Mouse (Mus musculus) hindbrain, embryonic 11.5 days (tissue): ENCODE measurements at regions not wholly inside any gene's neighbourhood (a gene's known extent, or its start where the extent isn't known, plus 50 kb on each side); places are given as distances from the start of the nearest gene placed in this dataset.

ENCODE experiments used
- ATAC-seq: fragments of 200-750 bp; cut with Nextera tagmentation; 2 replicates; pipeline ENCODE4 v1.8.0; 2017; ENCODE audit warnings: mild to moderate bottlenecking, moderate TSS enrichment, moderate library complexity; ENCODE audit not compliant: low FRiP score
- DNase-seq: peaks from one replicate; pipeline ENCODE4 v3.0.0-alpha.2; 2015; ENCODE audit warnings: low spot score
- H3K27ac ChIP-seq: fragments of 300-500 bp; sonication (generic); 2 replicates; pipeline ENCODE4 v1.5.1; 2014; ENCODE audit warnings: mild to moderate bottlenecking, low read depth, low read length
- H3K27me3 ChIP-seq: fragments of 300-500 bp; sonication (generic); 2 replicates; pipeline ENCODE4 v1.6.1; 2014; ENCODE audit warnings: mild to moderate bottlenecking, low read length, moderate library complexity, mixed read lengths; ENCODE audit not compliant: control insufficient read depth, insufficient read depth
- H3K36me3 ChIP-seq: fragments of 300-500 bp; sonication (generic); 2 replicates; pipeline ENCODE4 v1.6.1; 2014; ENCODE audit warnings: mild to moderate bottlenecking, low read length, moderate library complexity, mixed read lengths; ENCODE audit not compliant: control insufficient read depth, insufficient read depth
- H3K4me1 ChIP-seq: fragments of 300-500 bp; sonication (generic); replicated peaks from 2 replicates; pipeline ENCODE4 v1.6.1; 2014; ENCODE audit warnings: low read length, mixed read lengths; ENCODE audit not compliant: control insufficient read depth, insufficient read depth
- H3K4me2 ChIP-seq: fragments of 300-500 bp; sonication (generic); replicated peaks from 2 replicates; pipeline ENCODE4 v1.6.1; 2014; ENCODE audit warnings: mild to moderate bottlenecking, low read depth, low read length
- H3K4me3 ChIP-seq: fragments of 300-500 bp; sonication (generic); 2 replicates; pipeline ENCODE4 v1.5.1; 2014; ENCODE audit warnings: low read depth, low read length
- H3K9ac ChIP-seq: fragments of 300-500 bp; sonication (generic); 2 replicates; pipeline ENCODE4 v1.6.1; 2014; ENCODE audit warnings: low read depth, low read length
- H3K9me3 ChIP-seq: fragments of 300-500 bp; sonication (generic); 2 replicates; pipeline ENCODE4 v1.6.1; 2016; ENCODE audit warnings: low read length; ENCODE audit not compliant: control insufficient read depth
- WGBS: fragments of 180-500 bp; shearing (Covaris S2); extraction: QIAGEN DNeasy Blood & Tissue Kit; methylation state at CpG from one replicate; pipeline ENCODE4 v1.1.7; 2014; 5-methylcytosine and 5-hydroxymethylcytosine counted together

DNA sequence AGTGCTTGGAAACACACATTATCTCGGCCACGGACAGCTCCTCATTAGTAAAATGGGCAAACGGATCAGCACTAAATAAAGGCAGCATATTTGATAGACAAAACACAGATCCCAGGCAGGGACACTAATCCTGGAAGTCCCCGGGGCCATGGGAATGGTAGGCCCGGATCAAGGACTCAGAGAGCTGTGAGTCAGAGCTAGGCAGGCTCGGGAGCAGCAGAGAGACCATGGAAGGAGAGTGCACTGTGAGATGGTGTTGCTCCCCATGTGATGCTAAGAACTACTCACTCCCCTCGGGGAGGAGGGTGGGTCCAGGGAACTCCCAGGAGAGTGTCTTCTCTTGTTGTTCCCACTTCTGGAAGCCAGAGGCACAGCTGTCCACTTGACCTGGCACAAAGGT, 126.6 kb downstream of the Vegfa start:
- no peak for ATAC-seq
- Histone ChIP-seq H3K9ac (no peak overlapping the region), H3K9me3 (no peaks in the 10 kb centered on the region), H3K4me1 (no peaks in the 10 kb centered on the region), H3K4me3 (no peak overlapping the region), H3K36me3 (no peaks in the 10 kb centered on the region), H3K4me2 (no peak overlapping the region), H3K27me3 (no peaks in the 10 kb centered on the region), H3K27ac (no peak overlapping the region)
- DNase-seq, result no peak
- WGBS, result 73% methylated on average over 7 of the region's 7 CpGs

DNA sequence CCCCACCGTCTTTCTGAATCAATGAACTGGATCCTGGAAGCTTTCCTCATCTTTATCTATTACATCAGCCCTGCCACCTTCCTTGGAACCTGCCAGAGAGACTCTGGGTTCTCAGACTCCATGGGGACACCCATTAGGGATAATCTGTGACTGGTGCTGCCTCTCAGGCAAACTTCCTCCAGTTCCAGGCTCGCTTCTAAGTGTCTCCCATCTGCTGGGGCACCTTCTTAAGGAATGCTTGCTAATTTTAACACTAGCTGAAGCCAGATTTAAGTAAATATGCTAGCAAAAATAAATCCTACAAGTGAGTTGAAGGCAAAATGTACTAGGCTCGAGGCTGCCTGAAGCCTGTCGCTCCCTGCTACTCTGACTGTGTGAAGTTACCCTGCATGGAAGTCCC, 127.9 kb downstream of the Vegfa start:
- no peaks in the 10 kb centered on the region for H3K9me3 ChIP-seq
- WGBS, result 75% methylated on average over 4 of the region's 4 CpGs
- no peak for ATAC-seq
- no peak overlapping the region for H3K4me3 ChIP-seq
- H3K9ac ChIP-seq, result no peak overlapping the region
- H3K36me3 ChIP-seq, result no peaks in the 10 kb centered on the region
- H3K4me2 ChIP-seq, result no peak overlapping the region
- no peaks in the 10 kb centered on the region for H3K27me3 ChIP-seq
- DNase-seq, result no peak
- no peaks in the 10 kb centered on the region for H3K4me1 ChIP-seq
- H3K27ac ChIP-seq, result no peak overlapping the region

- H3K27me3 ChIP-seq, result no peaks in the 10 kb centered on the region
- H3K27ac ChIP-seq, result no peak overlapping the region
- H3K4me3 ChIP-seq, result no peak overlapping the region
- H3K4me1 ChIP-seq, result no peaks in the 10 kb centered on the region
- H3K9me3 ChIP-seq, result no peaks in the 10 kb centered on the region
- 92% methylated on average over 9 of the region's 9 CpGs for WGBS
- DNase-seq (no peak), ATAC-seq (no peak)
- H3K9ac ChIP-seq, result no peak overlapping the region
- H3K36me3 ChIP-seq, result no peaks in the 10 kb centered on the region
- H3K4me2 ChIP-seq, result no peak overlapping the region
Observed at GRCm38 (mm10) chr17:45903294-45903693, 128.9 kb downstream of the Vegfa start.

GRCm38 (mm10) chr17:45902668-45903067, 129.5 kb downstream of the Vegfa start:
- DNase-seq, result no peak
- Histone ChIP-seq H3K36me3 (no peaks in the 10 kb centered on the region), H3K4me3 (no peak overlapping the region), H3K27ac (no peak overlapping the region), H3K4me2 (no peak overlapping the region), H3K27me3 (no peaks in the 10 kb centered on the region), H3K9ac (no peak overlapping the region), H3K4me1 (no peaks in the 10 kb centered on the region), H3K9me3 (no peaks in the 10 kb centered on the region)
- 91% methylated on average over 7 of the region's 7 CpGs for WGBS
- no peak for ATAC-seq

- Histone ChIP-seq H3K27ac (no peak overlapping the region), H3K9ac (no peak overlapping the region), H3K27me3 (no peaks in the 10 kb centered on the region), H3K36me3 (no peaks in the 10 kb centered on the region), H3K4me1 (no peaks in the 10 kb centered on the region), H3K9me3 (no peaks in the 10 kb centered on the region), H3K4me2 (no peak overlapping the region), H3K4me3 (no peak overlapping the region)
- 51% methylated on average over 4 of the region's 4 CpGs for WGBS
- DNase-seq (no peak), ATAC-seq (no peak)
Observed at GRCm38 (mm10) chr17:45896922-45897302, 135.3 kb downstream of the Vegfa start.

GRCm38 (mm10) chr17:45896142-45896921, 135.8 kb downstream of the Vegfa start:
- Histone ChIP-seq H3K4me2 (no peak overlapping the region), H3K4me1 (no peaks in the 10 kb centered on the region)
- ATAC-seq, result no peak

DNA sequence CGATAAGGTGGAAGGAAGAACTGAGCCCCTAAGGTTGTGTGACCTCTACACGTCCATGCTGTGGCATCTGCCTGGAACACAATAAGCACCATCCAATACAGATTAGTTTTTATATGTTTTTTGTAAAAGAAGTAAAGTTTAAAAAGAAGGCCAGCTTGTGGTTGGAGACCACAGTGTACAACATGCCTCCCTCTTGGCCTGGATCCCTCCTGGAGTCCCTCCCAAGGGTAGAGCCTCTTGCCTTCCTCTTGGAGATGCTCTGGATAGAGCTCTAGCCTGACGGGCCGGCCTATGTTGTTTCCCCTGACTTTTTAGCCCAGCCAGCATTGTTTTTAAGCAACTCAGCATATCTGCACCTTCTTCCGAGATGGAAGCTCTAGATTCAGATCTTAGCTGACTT, 138.0 kb downstream of the Vegfa start:
- H3K4me1 ChIP-seq, result no peaks in the 10 kb centered on the region
- H3K36me3 ChIP-seq, result no peaks in the 10 kb centered on the region
- 86% methylated on average over 5 of the region's 5 CpGs for WGBS
- H3K4me3 ChIP-seq, result no peak overlapping the region
- H3K27me3 ChIP-seq, result no peaks in the 10 kb centered on the region
- ATAC-seq (no peak), DNase-seq (no peak)
- H3K4me2 ChIP-seq, result no peak overlapping the region
- H3K9me3 ChIP-seq, result no peaks in the 10 kb centered on the region
- H3K9ac ChIP-seq, result no peak overlapping the region
- no peak overlapping the region for H3K27ac ChIP-seq

More at GRCm38 (mm10) chr17:45896142-45896921, 135.8 kb downstream of the Vegfa start:
- DNase-seq, result no peak
- Histone ChIP-seq H3K9ac (no peak overlapping the region), H3K27me3 (no peaks in the 10 kb centered on the region), H3K27ac (no peak overlapping the region), H3K4me3 (no peak overlapping the region), H3K9me3 (no peaks in the 10 kb centered on the region), H3K36me3 (no peaks in the 10 kb centered on the region)
- WGBS, result 54% methylated on average over 12 of the region's 12 CpGs

DNA sequence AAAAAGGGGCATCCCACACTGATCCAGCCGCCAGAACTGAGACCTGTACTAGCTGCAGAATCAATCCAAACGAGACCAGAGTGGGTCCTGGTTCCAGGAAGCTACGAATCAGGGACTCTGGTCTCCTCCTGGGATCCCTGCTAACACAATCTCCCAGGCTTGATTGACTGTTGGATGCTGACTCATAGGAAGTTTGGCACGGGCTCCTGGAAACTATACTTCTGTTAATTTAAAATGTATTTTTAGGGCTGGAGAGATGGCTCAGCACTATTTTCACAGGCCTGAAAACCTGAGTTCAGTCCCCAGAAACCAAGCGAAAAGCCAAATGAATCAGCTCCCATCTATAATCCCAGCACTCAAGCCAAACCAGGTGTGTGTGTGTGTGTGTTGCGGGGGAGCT, 138.5 kb downstream of the Vegfa start:
- no peak overlapping the region for H3K27ac ChIP-seq
- no peak for ATAC-seq
- WGBS, result 82% methylated on average over 6 of the region's 6 CpGs

DNA sequence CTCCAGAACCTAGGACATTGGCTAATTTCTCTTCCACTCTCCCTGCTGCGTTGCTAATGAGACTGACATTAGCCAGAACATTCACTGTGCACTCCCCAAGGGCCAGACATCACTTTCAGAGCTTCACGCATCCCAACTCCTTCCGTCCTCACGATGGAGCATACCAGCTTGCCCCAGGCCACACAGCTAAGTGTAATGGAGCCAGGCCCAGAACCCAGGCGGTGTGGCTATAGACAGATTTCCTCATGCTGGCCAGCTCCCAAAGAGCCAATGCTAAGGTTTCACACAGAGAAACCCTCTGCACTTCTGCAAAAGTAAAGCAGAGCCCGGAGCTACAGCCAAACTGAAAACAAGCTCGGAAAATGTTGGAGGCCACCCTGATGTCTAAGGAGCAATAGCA, 139.1 kb downstream of the Vegfa start:
- DNase-seq (no peak), ATAC-seq (no peak)
- Histone ChIP-seq H3K4me1 (no peaks in the 10 kb centered on the region), H3K4me3 (no peak overlapping the region), H3K27ac (no peak overlapping the region), H3K27me3 (no peaks in the 10 kb centered on the region), H3K9ac (no peak overlapping the region), H3K4me2 (no peak overlapping the region), H3K9me3 (no peaks in the 10 kb centered on the region), H3K36me3 (no peaks in the 10 kb centered on the region)
- 84% methylated on average over 7 of the region's 7 CpGs for WGBS

More for the DNA sequence above, 138.5 kb downstream of the Vegfa start:
- no peak overlapping the region for H3K9ac ChIP-seq
- H3K4me1 ChIP-seq, result no peaks in the 10 kb centered on the region
- H3K4me3 ChIP-seq, result no peak overlapping the region
- H3K9me3 ChIP-seq, result no peaks in the 10 kb centered on the region
- no peak for DNase-seq
- no peaks in the 10 kb centered on the region for H3K27me3 ChIP-seq
- H3K36me3 ChIP-seq, result no peaks in the 10 kb centered on the region
- no peak overlapping the region for H3K4me2 ChIP-seq
